Mouse (Mus musculus): Measurements from ENCODE around the gene Gcc1. TPM values are rescaled to one million over a fixed set of nuclear protein-coding genes. Genes with fewer than 3 reads are reported as not detected.

Gene Gcc1
- total and polyA plus RNA-seq, 2 experiments from 2014 or later: 4.2 to 6.4 TPM

DNA sequence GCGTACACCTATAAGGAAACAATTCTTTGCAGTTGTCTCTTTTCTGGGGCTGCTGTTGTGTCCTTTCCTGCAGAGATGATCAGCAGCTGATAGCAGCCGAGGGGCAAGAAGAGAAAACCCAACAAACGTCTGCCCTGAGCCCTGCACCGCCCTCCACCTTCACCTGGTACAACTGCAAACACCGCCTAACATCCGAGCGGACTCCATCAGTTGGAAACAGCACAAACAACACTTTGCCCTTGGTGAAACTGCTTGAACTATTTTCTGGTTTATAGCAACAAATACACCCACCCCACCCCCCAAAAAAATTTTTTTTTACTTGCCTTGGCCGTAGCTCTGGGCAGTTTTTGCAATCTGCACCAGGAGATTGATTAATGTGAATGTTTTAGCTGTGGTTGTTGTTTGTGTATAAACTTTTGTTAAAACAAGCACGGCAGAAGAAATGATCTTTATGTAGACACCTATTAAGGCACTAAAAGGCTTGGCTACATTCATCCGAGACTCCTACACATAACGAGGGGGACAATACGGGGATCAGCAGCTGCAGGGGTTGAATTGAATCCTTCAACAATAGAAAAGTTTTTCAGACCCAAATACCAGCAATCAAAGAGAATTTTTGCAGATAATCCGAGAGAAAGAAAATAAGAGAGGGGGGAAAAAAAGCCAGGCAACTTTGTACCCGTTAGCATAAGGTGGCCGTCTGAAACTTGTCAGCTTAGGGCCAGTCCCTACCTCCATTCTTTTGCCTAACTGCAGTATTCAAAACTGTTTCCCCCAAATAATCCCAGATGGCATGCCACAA, 31.9 kb downstream of the Gcc1 start:
- TF ChIP-seq CTCF (IDR thresholded peaks at IDR 0.05; ENCODE audit: low read depth) (no peak), EP300 (IDR thresholded peaks at IDR 0.05; ENCODE audit: low read depth) (no peak)
- H3K4me1 ChIP-seq (ENCODE audit: control insufficient read depth, insufficient read depth): no peaks in the 10 kb centered on the region
- no peak overlapping the region for H3K27ac ChIP-seq (ENCODE audit: low read depth)
- WGBS: 47% methylated on average over 15 of the region's 15 CpGs
- H3K9me3 ChIP-seq (replicated peaks; ENCODE audit: control insufficient read depth, low read length): 0 out of 2 replicates have a peak, but pooled peaks cover 6% of the 10 kb centered on the region
- no peak for ATAC-seq (ENCODE audit: insufficient read depth, low read depth)
- H3K4me2 ChIP-seq (ENCODE audit: low read depth, low read length): peak overlapping the region; percentile 76; the same call in 1 of the 2 replicates
- H3K27me3 ChIP-seq (ENCODE audit: control insufficient read depth, insufficient read depth, low read length): peaks cover 30% of the 10 kb centered on the region
- peak overlapping the region; percentile 44 for H3K4me3 ChIP-seq (ENCODE audit: low read depth, low read length)
- no peaks in the 10 kb centered on the region for H3K36me3 ChIP-seq (replicated peaks; ENCODE audit: control insufficient read depth, insufficient read depth, low read length)
- no peak for DNase-seq (ENCODE audit: low spot score)
- H3K9ac ChIP-seq (replicated peaks; ENCODE audit: low read depth, low read length): no peak overlapping the region

DNA sequence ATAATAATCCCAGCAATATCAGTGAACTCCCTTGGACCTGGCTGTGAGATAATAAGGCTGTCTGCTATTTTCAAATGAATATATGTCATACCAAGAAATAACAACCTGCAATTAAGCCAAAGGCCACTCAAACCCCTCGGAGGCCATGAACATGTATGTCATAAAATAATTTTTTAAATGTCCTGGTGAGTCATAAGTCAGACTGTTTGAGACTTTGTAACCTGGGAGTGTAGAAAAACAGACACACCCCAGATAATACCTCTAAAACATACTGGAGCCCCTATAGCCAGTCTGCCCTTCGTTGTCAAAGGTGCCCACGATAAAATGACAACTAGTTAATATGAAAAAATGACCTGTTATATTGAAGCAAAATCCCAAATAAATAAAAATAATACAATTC, 39.2 kb downstream of the Gcc1 start:
- Histone ChIP-seq H3K9me3 (replicated peaks; ENCODE audit: control insufficient read depth, low read length) (no peaks in the 10 kb centered on the region), H3K9ac (replicated peaks; ENCODE audit: low read depth, low read length) (no peak overlapping the region), H3K36me3 (replicated peaks; ENCODE audit: control insufficient read depth, insufficient read depth, low read length) (no peaks in the 10 kb centered on the region), H3K27me3 (ENCODE audit: control insufficient read depth, insufficient read depth, low read length) (no peaks in the 10 kb centered on the region), H3K4me1 (ENCODE audit: control insufficient read depth, insufficient read depth) (no peaks in the 10 kb centered on the region), H3K4me2 (ENCODE audit: low read depth, low read length) (no peak overlapping the region), H3K27ac (ENCODE audit: low read depth) (no peak overlapping the region), H3K4me3 (ENCODE audit: low read depth, low read length) (no peak overlapping the region)
- DNase-seq (ENCODE audit: low spot score) (no peak), ATAC-seq (ENCODE audit: insufficient read depth, low read depth) (no peak)
- 74% methylated on average over 3 of the region's 3 CpGs for WGBS
- TF ChIP-seq CTCF (IDR thresholded peaks at IDR 0.05; ENCODE audit: low read depth) (no peak), EP300 (IDR thresholded peaks at IDR 0.05; ENCODE audit: low read depth) (no peak)

DNA sequence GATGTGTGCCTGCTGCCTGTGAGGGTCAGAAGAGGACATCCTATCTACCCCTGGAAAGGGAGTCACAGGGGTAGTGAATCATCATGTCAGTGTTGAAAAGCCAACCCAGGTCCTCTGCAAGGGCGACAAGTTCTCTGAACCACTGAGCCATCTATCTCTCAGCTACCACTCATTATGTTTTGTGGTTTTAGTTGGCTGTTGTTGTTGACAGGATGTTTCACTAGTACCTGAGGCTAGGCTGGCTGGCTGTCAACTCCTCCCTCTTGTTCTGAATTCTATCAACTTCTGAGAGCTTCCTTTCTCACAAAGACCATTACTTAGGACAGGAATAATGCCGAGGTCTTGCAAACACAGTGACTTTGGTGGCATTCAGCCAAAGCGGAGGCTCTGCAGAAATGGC, 43.0 kb downstream of the Gcc1 start:
- TF ChIP-seq EP300 (IDR thresholded peaks at IDR 0.05; ENCODE audit: low read depth) (no peak), CTCF (IDR thresholded peaks at IDR 0.05; ENCODE audit: low read depth) (no peak)
- ATAC-seq (ENCODE audit: insufficient read depth, low read depth): no peak
- no peak overlapping the region for H3K27ac ChIP-seq (ENCODE audit: low read depth)
- no peaks in the 10 kb centered on the region for H3K4me1 ChIP-seq (ENCODE audit: control insufficient read depth, insufficient read depth)
- H3K36me3 ChIP-seq (replicated peaks; ENCODE audit: control insufficient read depth, insufficient read depth, low read length): no peaks in the 10 kb centered on the region
- DNase-seq (ENCODE audit: low spot score): no peak
- no peak overlapping the region for H3K4me2 ChIP-seq (ENCODE audit: low read depth, low read length)
- H3K4me3 ChIP-seq (ENCODE audit: low read depth, low read length): no peak overlapping the region
- WGBS: 57% methylated on average over 3 of the region's 3 CpGs
- no peak overlapping the region for H3K9ac ChIP-seq (replicated peaks; ENCODE audit: low read depth, low read length)
- no peaks in the 10 kb centered on the region for H3K9me3 ChIP-seq (replicated peaks; ENCODE audit: control insufficient read depth, low read length)
- no peaks in the 10 kb centered on the region for H3K27me3 ChIP-seq (ENCODE audit: control insufficient read depth, insufficient read depth, low read length)

DNA sequence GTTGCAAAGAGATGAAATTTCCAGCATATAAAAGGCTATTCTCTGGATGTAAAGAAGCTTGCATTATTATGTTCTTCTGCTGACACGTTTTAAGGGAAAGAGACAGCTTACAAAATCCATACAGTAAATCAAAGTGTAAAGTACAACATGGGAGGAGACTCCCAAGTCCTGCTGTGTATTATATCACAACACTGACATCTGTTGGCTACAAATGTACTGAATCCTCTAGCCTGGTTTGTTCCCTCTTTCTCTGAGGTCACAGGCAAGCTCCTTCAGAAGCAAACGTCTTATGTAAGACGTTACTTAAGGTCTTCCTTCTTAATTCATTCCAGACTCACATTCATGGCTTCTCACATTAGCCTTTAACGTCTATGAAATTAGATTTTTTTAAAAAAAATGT, 46.2 kb downstream of the Gcc1 start:
- TF ChIP-seq CTCF (IDR thresholded peaks at IDR 0.05; ENCODE audit: low read depth) (no peak), EP300 (IDR thresholded peaks at IDR 0.05; ENCODE audit: low read depth) (no peak)
- no peaks in the 10 kb centered on the region for H3K36me3 ChIP-seq (replicated peaks; ENCODE audit: control insufficient read depth, insufficient read depth, low read length)
- H3K4me1 ChIP-seq (ENCODE audit: control insufficient read depth, insufficient read depth): no peaks in the 10 kb centered on the region
- WGBS: 48% methylated on average over 4 of the region's 4 CpGs
- no peaks in the 10 kb centered on the region for H3K9me3 ChIP-seq (replicated peaks; ENCODE audit: control insufficient read depth, low read length)
- ATAC-seq (ENCODE audit: insufficient read depth, low read depth) (no peak), DNase-seq (ENCODE audit: low spot score) (no peak)
- H3K27me3 ChIP-seq (ENCODE audit: control insufficient read depth, insufficient read depth, low read length): no peaks in the 10 kb centered on the region
- H3K27ac ChIP-seq (ENCODE audit: low read depth): no peak overlapping the region
- no peak overlapping the region for H3K4me2 ChIP-seq (ENCODE audit: low read depth, low read length)
- H3K9ac ChIP-seq (replicated peaks; ENCODE audit: low read depth, low read length): no peak overlapping the region
- no peak overlapping the region for H3K4me3 ChIP-seq (ENCODE audit: low read depth, low read length)

DNA sequence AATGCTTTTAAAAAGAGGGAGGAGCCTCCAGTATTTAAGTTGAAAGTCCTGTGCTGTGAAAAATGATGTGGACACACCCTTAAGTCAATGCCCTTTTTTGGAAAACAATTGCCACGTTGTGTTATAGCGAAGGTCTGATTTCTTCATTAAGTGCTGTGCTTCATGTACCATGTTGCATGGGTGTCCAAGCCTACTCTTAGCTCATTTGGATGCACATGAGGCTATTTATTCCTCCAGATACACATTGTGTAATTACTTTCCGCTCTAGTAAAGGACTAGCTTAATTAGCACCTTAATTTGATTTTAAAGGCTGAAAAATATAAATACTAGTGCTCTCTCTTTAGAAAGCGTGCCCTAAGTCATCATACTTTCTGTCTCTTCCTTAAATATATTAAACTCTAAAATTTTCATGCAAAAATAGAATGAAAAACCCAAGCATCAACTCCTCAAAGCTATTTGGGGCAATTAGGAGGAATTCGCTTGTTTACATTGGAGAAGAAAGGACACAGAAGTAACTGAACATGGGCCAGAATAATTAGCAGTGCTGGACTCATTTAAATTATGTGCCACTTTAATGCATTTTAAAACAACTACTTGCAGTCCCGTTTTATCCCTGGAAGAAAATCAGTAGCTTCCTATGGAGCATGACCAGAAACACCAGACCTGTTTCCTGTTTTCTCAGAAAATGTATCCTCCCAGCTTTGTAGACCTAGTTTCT, 58.1 kb downstream of the Gcc1 start:
- WGBS: 74% methylated on average over 6 of the region's 6 CpGs
- ATAC-seq (ENCODE audit: insufficient read depth, low read depth): no peak
- no peak for DNase-seq (ENCODE audit: low spot score)

More for the DNA sequence above, 58.1 kb downstream of the Gcc1 start:
- no peak for TF ChIP-seq CTCF (IDR thresholded peaks at IDR 0.05; ENCODE audit: low read depth)
- TF ChIP-seq EP300 (IDR thresholded peaks at IDR 0.05; ENCODE audit: low read depth): no peak
- H3K4me2 ChIP-seq (ENCODE audit: low read depth, low read length): no peak overlapping the region
- H3K4me3 ChIP-seq (ENCODE audit: low read depth, low read length): no peak overlapping the region
- no peaks in the 10 kb centered on the region for H3K27me3 ChIP-seq (ENCODE audit: control insufficient read depth, insufficient read depth, low read length)
- no peaks in the 10 kb centered on the region for H3K4me1 ChIP-seq (ENCODE audit: control insufficient read depth, insufficient read depth)
- no peak overlapping the region for H3K9ac ChIP-seq (replicated peaks; ENCODE audit: low read depth, low read length)
- H3K27ac ChIP-seq (ENCODE audit: low read depth): no peak overlapping the region
- no peaks in the 10 kb centered on the region for H3K36me3 ChIP-seq (replicated peaks; ENCODE audit: control insufficient read depth, insufficient read depth, low read length)
- H3K9me3 ChIP-seq (replicated peaks; ENCODE audit: control insufficient read depth, low read length): no peaks in the 10 kb centered on the region

Data from heart, postnatal 0 days (tissue).